Mouse (Mus musculus): Measurements from ENCODE around the gene Usp15. TPM values are rescaled to one million over a fixed set of nuclear protein-coding genes. Genes with fewer than 3 reads are reported as not detected.

The Usp15 gene
- 2.0 and 2.8 TPM in 2 replicates for polyA plus RNA-seq (2012; rRNA removed)

DNA sequence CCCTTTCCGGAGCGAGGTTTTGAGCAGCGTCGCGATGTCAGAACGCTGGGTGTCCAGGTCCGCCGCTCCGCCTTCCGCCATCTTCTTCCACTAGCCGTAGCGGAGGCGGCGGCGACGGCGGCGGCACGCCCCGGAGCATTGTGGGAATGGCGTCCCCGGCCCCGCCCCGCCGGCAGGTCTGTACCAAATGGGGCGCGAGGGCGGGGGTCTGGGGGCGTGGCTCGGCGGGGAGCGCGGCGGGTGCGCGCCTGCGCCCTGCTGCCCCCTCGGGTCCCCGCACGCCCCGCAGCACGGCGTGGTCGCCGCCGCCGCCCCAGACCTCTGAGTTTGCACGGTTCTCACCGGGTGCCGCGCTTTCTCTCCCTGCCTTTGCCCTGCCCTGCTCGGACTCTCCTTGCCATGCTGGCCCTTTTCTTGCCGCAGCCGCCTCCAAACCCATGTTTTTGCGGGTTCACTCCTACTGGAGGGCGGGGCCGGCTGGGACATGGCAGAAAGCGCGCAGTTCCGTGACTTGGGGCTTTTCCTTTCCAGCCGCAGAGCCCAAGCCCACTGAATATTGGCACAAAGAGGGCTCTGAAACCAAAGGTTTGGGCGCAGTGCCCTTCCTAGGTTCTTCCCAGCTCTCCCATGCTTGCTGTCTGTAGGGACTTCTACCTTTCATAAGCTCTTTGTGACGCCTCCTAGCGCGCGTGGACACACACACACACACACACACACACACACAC, at the start of gene Usp15:
Usp15 (minus strand) TSS at position 161 of the 725 bp plus-strand sequence.

DNA sequence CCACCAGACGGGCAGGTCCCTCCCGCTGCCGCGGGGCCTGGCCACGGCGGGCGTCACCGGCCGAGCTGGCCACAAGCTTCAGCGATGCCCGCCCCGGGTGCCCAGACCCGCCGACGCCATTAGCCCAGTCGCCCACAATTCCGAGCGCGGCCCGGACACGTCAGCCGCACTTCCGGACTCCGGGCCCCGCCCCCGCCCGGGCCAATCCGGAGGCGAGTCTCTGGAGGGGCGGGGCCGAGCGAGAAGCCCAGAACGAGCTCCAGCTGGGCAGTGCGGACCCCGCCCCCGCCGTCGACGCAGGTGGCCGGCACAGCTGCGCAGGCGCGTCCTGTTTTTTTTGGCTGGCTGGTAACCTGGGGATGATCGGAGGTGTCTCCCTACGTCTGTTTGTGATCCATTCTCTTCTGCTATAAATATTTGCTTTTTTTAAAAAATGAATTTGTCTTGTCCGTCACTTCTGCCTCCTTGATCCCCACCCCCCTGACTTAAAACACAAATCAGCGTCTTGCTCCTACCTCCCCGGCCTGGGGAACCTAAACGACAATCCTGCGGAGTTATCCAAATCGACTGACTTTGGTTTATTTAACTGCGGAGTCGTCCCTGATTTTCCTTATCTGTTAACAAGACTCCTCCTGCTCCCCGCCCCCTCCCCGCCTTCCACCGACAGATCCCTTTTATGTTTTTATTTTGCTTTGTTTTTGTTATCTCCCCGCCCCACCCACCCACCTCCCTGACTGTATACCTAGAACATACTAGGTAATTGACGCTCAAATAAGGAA, 120.4 kb downstream of the Usp15 start, which contains the start of gene Mon2:
Mon2 (minus strand) TSS at position 261 of the 779 bp plus-strand sequence.

Other genes starting within 250 kb of the Usp15 start
- 50.0 and 52.6 TPM in 2 replicates for gene Mon2, start 120.5 kb downstream of the Usp15 start, polyA plus RNA-seq (2012; rRNA removed)
- 0.10 and 0.28 TPM in 2 replicates for gene Fam19a2, start 67.0 kb upstream of the Usp15 start, polyA plus RNA-seq (2012; rRNA removed)

Measured in ovary, adult 2 months (tissue).